Mouse (Mus musculus) C2C12 (cell line): ENCODE measurements around the gene Gm37240. TPM values are rescaled to one million over a fixed set of nuclear protein-coding genes. Genes with fewer than 3 reads are reported as not detected.
A peak's percentile ranks its signal among the peaks of the same experiment; 100 is the strongest.

Experiments
- H3K27me3 ChIP-seq: one replicate; pipeline ENCODE4 v1.6.1; 2011; ENCODE audit not compliant: control insufficient read depth, insufficient read depth, insufficient read length
- H3K36me3 ChIP-seq: one replicate; pipeline ENCODE4 v1.6.1; 2011; ENCODE audit not compliant: control insufficient read depth, insufficient read depth
- H3K4me3 ChIP-seq: one replicate; pipeline ENCODE4 v1.5.1; 2011; ENCODE audit warnings: mild to moderate bottlenecking, control low read depth; ENCODE audit not compliant: poor library complexity, insufficient read depth, severe bottlenecking
- H3K79me2 ChIP-seq: one replicate; pipeline ENCODE4 v1.6.1; 2011; ENCODE audit not compliant: control insufficient read depth, insufficient read depth
- H3K79me3 ChIP-seq: one replicate; pipeline ENCODE4 v1.6.1; 2011; ENCODE audit warnings: low read depth, control low read depth
- H3ac ChIP-seq: one replicate; pipeline ENCODE3; 2011; ENCODE audit warnings: low read depth; ENCODE audit not compliant: control insufficient read depth, insufficient read length
- CEBPB ChIP-seq: IDR thresholded peaks from one replicate; pipeline ENCODE4 v1.6.1; 2011; ENCODE audit warnings: low read depth, mild to moderate bottlenecking, control low read depth, moderate library complexity
- CTCF ChIP-seq: IDR thresholded peaks from one replicate; pipeline ENCODE4 v1.5.1; 2011; ENCODE audit not compliant: control insufficient read depth, insufficient read depth, insufficient read length
- FOSL1 ChIP-seq: IDR thresholded peaks from one replicate; pipeline ENCODE4 v1.8.0; 2011; ENCODE audit warnings: mild to moderate bottlenecking, low read length; ENCODE audit not compliant: poor library complexity, insufficient read depth, severe bottlenecking
- MAX ChIP-seq: IDR thresholded peaks from one replicate; pipeline ENCODE4 v1.6.1; 2011; ENCODE audit warnings: mild to moderate bottlenecking, control low read depth
- MYOD1 ChIP-seq: IDR thresholded peaks from one replicate; pipeline ENCODE4 v1.6.1; 2011; ENCODE audit warnings: low read depth; ENCODE audit not compliant: control insufficient read depth, insufficient read length
- MYOG ChIP-seq: IDR thresholded peaks from one replicate; pipeline ENCODE4 v1.6.1; 2011; ENCODE audit not compliant: control insufficient read depth, insufficient read length; ENCODE audit errors: extremely low read depth
- USF1 ChIP-seq: IDR thresholded peaks from one replicate; pipeline ENCODE4 v1.6.1; 2011; ENCODE audit warnings: low read depth, mild to moderate bottlenecking, control low read depth, moderate library complexity
- polyA plus RNA-seq: library from polyadenylated mRNA; unstranded; fragments of >200 nt; fragmentation: generic; extraction: Trizol; gene quantifications from one replicate; pipeline ENCODE4 v1.2.1, GENCODE M21; 2012; ENCODE audit warnings: missing spikeins

The Gm37240 gene
- polyA plus RNA-seq, 1 experiment = 7.3 TPM

DNA sequence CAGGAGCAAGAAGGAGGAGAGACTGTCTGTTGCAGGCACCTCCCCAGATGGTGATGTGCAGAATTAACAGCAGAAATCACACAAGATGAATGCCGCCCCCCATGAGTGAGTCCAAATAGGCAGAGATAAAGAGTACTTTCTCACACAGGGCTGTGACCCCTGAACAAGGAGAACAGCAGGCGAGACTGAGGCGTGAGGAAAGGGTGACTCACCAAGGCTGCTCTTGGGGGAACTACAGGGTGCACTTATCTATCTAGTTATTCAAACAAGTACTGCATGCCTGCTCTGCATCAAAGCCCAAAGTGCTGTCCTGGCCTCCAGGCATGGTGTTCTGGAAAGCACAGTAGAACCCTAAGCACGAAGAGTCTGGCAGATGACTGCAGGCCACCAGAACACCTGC lies 113.4 kb downstream of the Gm37240 start:
- no peak overlapping the region for H3K4me3 ChIP-seq
- no peaks in the 10 kb centered on the region for H3K79me3 ChIP-seq
- H3K79me2 ChIP-seq = no peaks in the 10 kb centered on the region
- H3K27me3 ChIP-seq = no peaks in the 10 kb centered on the region
- TF ChIP-seq MYOD1 (no peak), MYOG (no peak), CEBPB (no peak), FOSL1 (no peak), MAX (no peak), CTCF (no peak), USF1 (no peak)
- no peaks in the 10 kb centered on the region for H3K36me3 ChIP-seq
- H3ac ChIP-seq = no peak overlapping the region

DNA sequence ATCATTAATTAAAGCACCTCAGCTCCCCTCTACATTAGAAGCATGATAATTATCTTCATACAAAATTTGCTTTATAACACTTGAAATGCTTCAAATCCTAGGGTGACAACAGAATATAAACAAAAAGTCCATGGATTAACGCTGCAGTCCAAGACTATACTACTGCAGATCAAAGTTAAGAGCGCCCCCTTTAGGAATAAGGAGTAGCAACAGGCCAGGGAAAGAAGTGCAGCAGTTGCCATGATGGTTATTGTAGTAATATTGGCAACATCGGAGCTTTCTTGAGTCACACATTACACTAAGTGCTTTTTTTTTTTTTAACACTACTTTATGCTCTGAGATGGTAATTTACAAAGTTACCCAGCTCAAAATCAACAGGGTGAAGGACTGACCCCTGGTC lies 113.9 kb downstream of the Gm37240 start:
- H3K79me2 ChIP-seq = no peaks in the 10 kb centered on the region
- no peak overlapping the region for H3K4me3 ChIP-seq
- no peak for TF ChIP-seq USF1
- TF ChIP-seq MAX = no peak
- no peak for TF ChIP-seq CTCF
- no peak for TF ChIP-seq FOSL1
- TF ChIP-seq MYOD1 = no peak
- no peak for TF ChIP-seq CEBPB
- no peak for TF ChIP-seq MYOG
- H3K79me3 ChIP-seq = no peaks in the 10 kb centered on the region
- H3ac ChIP-seq = no peak overlapping the region
- no peaks in the 10 kb centered on the region for H3K36me3 ChIP-seq
- no peaks in the 10 kb centered on the region for H3K27me3 ChIP-seq

GRCm38 (mm10) chr3:85764937-85765337 lies 122.4 kb downstream of the Gm37240 start:
- TF ChIP-seq MYOG = no peak
- peak; percentile 92 for TF ChIP-seq CEBPB
- no peak for TF ChIP-seq MYOD1
- TF ChIP-seq MAX = no peak
- no peak for TF ChIP-seq USF1
- TF ChIP-seq CTCF = no peak
- H3K79me2 ChIP-seq = no peaks in the 10 kb centered on the region
- no peak overlapping the region for H3ac ChIP-seq
- H3K4me3 ChIP-seq = no peak overlapping the region
- no peaks in the 10 kb centered on the region for H3K27me3 ChIP-seq
- H3K79me3 ChIP-seq = no peaks in the 10 kb centered on the region
- H3K36me3 ChIP-seq = no peaks in the 10 kb centered on the region

- H3K27me3 ChIP-seq = no peaks in the 10 kb centered on the region
- H3K79me3 ChIP-seq = no peaks in the 10 kb centered on the region
- H3K79me2 ChIP-seq = no peaks in the 10 kb centered on the region
- no peaks in the 10 kb centered on the region for H3K36me3 ChIP-seq
- H3ac ChIP-seq = no peak overlapping the region
- TF ChIP-seq USF1 = no peak
- TF ChIP-seq MAX = no peak
- no peak for TF ChIP-seq CTCF
- no peak for TF ChIP-seq MYOG
- no peak for TF ChIP-seq MYOD1
- no peak for TF ChIP-seq FOSL1
- no peak for TF ChIP-seq CEBPB
- no peak overlapping the region for H3K4me3 ChIP-seq
Measured at GRCm38 (mm10) chr3:85764008-85764834, 123.1 kb downstream of the Gm37240 start.

DNA sequence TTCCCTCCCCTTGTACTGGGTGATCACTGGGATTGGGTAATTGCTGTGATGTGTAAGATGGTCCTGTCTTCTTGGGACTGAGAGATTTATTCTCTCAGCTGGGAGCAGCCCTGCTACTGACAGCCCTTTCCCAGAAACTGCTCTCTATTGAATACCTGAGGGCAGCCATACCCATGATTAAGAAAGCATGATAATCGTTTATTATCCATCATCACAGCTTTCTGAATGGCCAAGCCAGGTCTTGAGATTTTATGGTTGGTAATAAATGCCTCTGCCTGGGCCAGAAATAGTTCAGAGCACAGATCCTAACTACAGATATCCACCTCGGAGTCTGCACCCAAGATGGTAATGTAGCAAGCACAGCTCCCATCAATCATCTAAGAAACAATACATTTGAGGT lies 129.4 kb downstream of the Gm37240 start:
- no peaks in the 10 kb centered on the region for H3K79me3 ChIP-seq
- TF ChIP-seq MYOD1 (no peak), USF1 (no peak), MYOG (no peak), CTCF (no peak), CEBPB (no peak), FOSL1 (no peak), MAX (no peak)
- H3K27me3 ChIP-seq = no peaks in the 10 kb centered on the region
- H3K79me2 ChIP-seq = no peaks in the 10 kb centered on the region
- H3K4me3 ChIP-seq = no peak overlapping the region
- no peaks in the 10 kb centered on the region for H3K36me3 ChIP-seq
- no peak overlapping the region for H3ac ChIP-seq

DNA sequence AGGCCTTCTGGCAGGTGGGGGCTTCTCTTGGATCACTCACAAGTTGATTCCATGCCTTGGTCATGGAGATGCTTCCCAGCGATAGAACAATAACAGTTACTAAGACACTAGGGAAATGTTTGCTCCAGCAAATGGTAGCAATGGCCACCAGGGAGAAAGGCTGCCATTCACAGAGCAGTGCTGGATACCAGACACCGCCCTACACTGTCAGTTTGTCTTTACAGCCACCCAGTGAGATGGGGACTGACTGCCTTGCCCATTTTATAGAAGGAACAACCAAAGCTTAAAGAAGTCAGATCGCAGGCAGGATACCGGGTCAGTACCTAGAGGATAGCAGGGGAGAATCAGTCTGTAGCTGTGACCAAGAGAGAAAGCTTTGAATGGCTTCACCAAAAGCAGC lies 129.9 kb downstream of the Gm37240 start:
- Histone ChIP-seq H3K79me2 (no peaks in the 10 kb centered on the region), H3K27me3 (no peaks in the 10 kb centered on the region), H3K79me3 (no peaks in the 10 kb centered on the region), H3K36me3 (no peaks in the 10 kb centered on the region), H3ac (no peak overlapping the region), H3K4me3 (no peak overlapping the region)
- TF ChIP-seq MAX = no peak
- no peak for TF ChIP-seq MYOG
- no peak for TF ChIP-seq CTCF
- TF ChIP-seq USF1 = no peak
- TF ChIP-seq MYOD1 = no peak
- no peak for TF ChIP-seq CEBPB
- TF ChIP-seq FOSL1 = no peak
